Mouse (Mus musculus) stomach, embryonic 14.5 days (tissue): ENCODE results near the gene Spcs2. TPM values are rescaled to one million over a fixed set of nuclear protein-coding genes. Genes with fewer than 3 reads are reported as not detected.
A peak's percentile ranks its signal among the peaks of the same experiment; 100 is the strongest.
"Not testable (repeated sequence)": the region's sequence is repeated elsewhere in the genome, so short reads cannot be mapped to it uniquely, and the experiment has no call there.

Experiments used
- ATAC-seq: fragments of 200-750 bp; cut with Nextera tagmentation; 2 replicates; pipeline ENCODE4 v1.8.0; 2017; ENCODE audit warnings: low read depth, moderate TSS enrichment; ENCODE audit not compliant: insufficient number of reproducible peaks, insufficient read depth, low FRiP score
- H3K27ac ChIP-seq: fragments of 300-500 bp; sonication (generic); 2 replicates; pipeline ENCODE4 v1.5.1; 2014; ENCODE audit warnings: mild to moderate bottlenecking, low read length, moderate library complexity, mixed read lengths
- H3K27me3 ChIP-seq: fragments of 300-500 bp; sonication (generic); 2 replicates; pipeline ENCODE4 v1.6.1; 2014; ENCODE audit warnings: low read length, control low read depth, mixed read lengths; ENCODE audit not compliant: control insufficient read depth, insufficient read depth
- H3K36me3 ChIP-seq: fragments of 300-500 bp; sonication (generic); 2 replicates; pipeline ENCODE4 v1.6.1; 2014; ENCODE audit warnings: mild to moderate bottlenecking, control low read depth, low read length, moderate library complexity, mixed read lengths; ENCODE audit not compliant: control insufficient read depth, insufficient read depth
- H3K4me1 ChIP-seq: fragments of 300-500 bp; sonication (generic); 2 replicates; pipeline ENCODE4 v1.6.1; 2014; ENCODE audit warnings: low read length, control low read depth, mixed read lengths; ENCODE audit not compliant: control insufficient read depth, insufficient read depth
- H3K4me2 ChIP-seq: fragments of 300-500 bp; sonication (generic); replicated peaks from 2 replicates; pipeline ENCODE4 v1.6.1; 2014; ENCODE audit warnings: low read depth, low read length, control low read depth
- H3K4me3 ChIP-seq: fragments of 300-500 bp; sonication (generic); 2 replicates; pipeline ENCODE4 v1.5.1; 2014; ENCODE audit warnings: low read depth, low read length, control low read depth
- H3K9ac ChIP-seq: fragments of 300-500 bp; sonication (generic); replicated peaks from 2 replicates; pipeline ENCODE4 v1.6.1; 2014; ENCODE audit warnings: low read depth, mild to moderate bottlenecking, control low read depth, low read length, moderate library complexity, mixed read lengths
- H3K9me3 ChIP-seq: fragments of 300-500 bp; sonication (generic); 2 replicates; pipeline ENCODE4 v1.6.1; 2016; ENCODE audit warnings: low read depth, low read length, control low read depth; ENCODE audit not compliant: control insufficient read depth
- WGBS: fragments of 180-500 bp; shearing (Covaris S2); extraction: QIAGEN DNeasy Blood & Tissue Kit; methylation state at CpG from one replicate; pipeline ENCODE4 v1.1.7; 2014; 5-methylcytosine and 5-hydroxymethylcytosine counted together
- polyA plus RNA-seq: library from polyadenylated mRNA; unstranded; fragments of >200 nt; fragmentation: Nextera tagmentation; extraction: Ambion mirVana; gene quantifications from 2 replicates; pipeline ENCODE4 v1.2.1, GENCODE M21; 2014

Gene Spcs2
- polyA plus RNA-seq, 1 experiment from 2014 or later: 287 TPM

GRCm38 (mm10) chr7:99823045-99823663 is 40.1 kb downstream of the Spcs2 start:
- no peak overlapping the region for H3K4me3 ChIP-seq
- H3K36me3 ChIP-seq: no peaks in the 10 kb centered on the region
- no peaks in the 10 kb centered on the region for H3K27me3 ChIP-seq
- no peak overlapping the region for H3K27ac ChIP-seq
- no peak overlapping the region for H3K9ac ChIP-seq
- peaks cover 4% of the 10 kb centered on the region; the same call in 1 of the 2 replicates for H3K4me1 ChIP-seq
- H3K9me3 ChIP-seq: no peaks in the 10 kb centered on the region
- ATAC-seq: no peak
- no peak overlapping the region for H3K4me2 ChIP-seq
- WGBS: 88% methylated on average over 10 of the region's 10 CpGs

GRCm38 (mm10) chr7:99822426-99822825 is 40.8 kb downstream of the Spcs2 start:
- WGBS: 71% methylated on average over 5 of the region's 5 CpGs
- Histone ChIP-seq H3K4me2 (no peak overlapping the region), H3K27ac (no peak overlapping the region), H3K9ac (no peak overlapping the region), H3K4me3 (no peak overlapping the region), H3K27me3 (no peaks in the 10 kb centered on the region), H3K9me3 (no peaks in the 10 kb centered on the region), H3K4me1 (peaks cover 4% of the 10 kb centered on the region; the same call in 1 of the 2 replicates), H3K36me3 (no peaks in the 10 kb centered on the region)
- no peak for ATAC-seq

- ATAC-seq: no peak
- H3K4me3 ChIP-seq: no peak overlapping the region
- H3K27ac ChIP-seq: no peak overlapping the region
- no peaks in the 10 kb centered on the region for H3K9me3 ChIP-seq
- H3K36me3 ChIP-seq: no peaks in the 10 kb centered on the region
- WGBS: 74% methylated on average over 2 of the region's 2 CpGs
- no peak overlapping the region for H3K9ac ChIP-seq
- H3K27me3 ChIP-seq: no peaks in the 10 kb centered on the region
- peaks cover 4% of the 10 kb centered on the region; the same call in 1 of the 2 replicates for H3K4me1 ChIP-seq
- H3K4me2 ChIP-seq: no peak overlapping the region
These were observed 41.3 kb downstream of the Spcs2 start for GRCm38 (mm10) chr7:99821953-99822352.

- peak overlapping the region; percentile 13; the same call in 1 of the 2 replicates for H3K4me2 ChIP-seq
- WGBS: 15% methylated on average over 9 of the region's 9 CpGs
- H3K27me3 ChIP-seq, H3K4me1 ChIP-seq, H3K27ac ChIP-seq, H3K36me3 ChIP-seq, H3K9ac ChIP-seq, H3K4me3 ChIP-seq, H3K9me3 ChIP-seq, ATAC-seq: not testable (repeated sequence)
These were observed 45.0 kb downstream of the Spcs2 start for GRCm38 (mm10) chr7:99818181-99818725.

GRCm38 (mm10) chr7:99813394-99813793 is 49.9 kb downstream of the Spcs2 start:
- Histone ChIP-seq H3K4me1 (no peaks in the 10 kb centered on the region), H3K9me3 (no peaks in the 10 kb centered on the region), H3K36me3 (no peaks in the 10 kb centered on the region), H3K4me2 (no peak overlapping the region), H3K27me3 (no peaks in the 10 kb centered on the region), H3K27ac (no peak overlapping the region), H3K9ac (no peak overlapping the region), H3K4me3 (no peak overlapping the region)
- WGBS: 93% methylated on average over 11 of the region's 11 CpGs
- ATAC-seq: no peak

GRCm38 (mm10) chr7:99811661-99812060 is 51.6 kb downstream of the Spcs2 start:
- Histone ChIP-seq H3K27me3 (no peaks in the 10 kb centered on the region), H3K4me3 (no peak overlapping the region), H3K4me1 (no peaks in the 10 kb centered on the region), H3K27ac (no peak overlapping the region), H3K9ac (no peak overlapping the region), H3K4me2 (no peak overlapping the region), H3K9me3 (no peaks in the 10 kb centered on the region), H3K36me3 (no peaks in the 10 kb centered on the region)
- ATAC-seq: no peak
- WGBS: 69% methylated on average over 4 of the region's 4 CpGs

GRCm38 (mm10) chr7:99810814-99811213 is 52.4 kb downstream of the Spcs2 start:
- no peak overlapping the region for H3K4me3 ChIP-seq
- H3K9ac ChIP-seq: no peak overlapping the region
- no peaks in the 10 kb centered on the region for H3K27me3 ChIP-seq
- no peak for ATAC-seq
- 64% methylated on average over 2 of the region's 2 CpGs for WGBS
- H3K4me2 ChIP-seq: no peak overlapping the region
- no peaks in the 10 kb centered on the region for H3K9me3 ChIP-seq
- no peaks in the 10 kb centered on the region for H3K36me3 ChIP-seq
- H3K27ac ChIP-seq: peak overlapping the region; percentile 11; the same call in 1 of the 2 replicates
- no peaks in the 10 kb centered on the region for H3K4me1 ChIP-seq

- 57% methylated on average over 7 of the region's 7 CpGs for WGBS
- H3K4me1 ChIP-seq, H3K27me3 ChIP-seq, H3K36me3 ChIP-seq, H3K9ac ChIP-seq, H3K4me3 ChIP-seq, H3K4me2 ChIP-seq, ATAC-seq, H3K27ac ChIP-seq, H3K9me3 ChIP-seq: not testable (repeated sequence)
These were observed 56.2 kb downstream of the Spcs2 start for GRCm38 (mm10) chr7:99807043-99807442.

GRCm38 (mm10) chr7:99805340-99805739 is 57.9 kb downstream of the Spcs2 start:
- Histone ChIP-seq H3K4me3 (no peak overlapping the region), H3K27ac (no peak overlapping the region), H3K9me3 (no peaks in the 10 kb centered on the region), H3K36me3 (no peaks in the 10 kb centered on the region), H3K4me1 (no peaks in the 10 kb centered on the region), H3K9ac (no peak overlapping the region), H3K27me3 (no peaks in the 10 kb centered on the region), H3K4me2 (no peak overlapping the region)
- WGBS: 83% methylated on average over 1 of the region's 1 CpGs
- ATAC-seq: no peak
